Mouse (Mus musculus) hindbrain, postnatal 0 days (tissue): Measurements from ENCODE around the gene Snapc2. TPM values are rescaled to one million over a fixed set of nuclear protein-coding genes. Genes with fewer than 3 reads are reported as not detected.

Experiments used
- ATAC-seq: fragments of 200-750 bp; cut with Nextera tagmentation; 2 replicates; pipeline ENCODE4 v1.8.0; 2017; ENCODE audit warnings: mild to moderate bottlenecking, moderate TSS enrichment, moderate library complexity
- DNase-seq: peaks from one replicate; pipeline ENCODE4 v3.0.0-alpha.2; 2015; ENCODE audit warnings: low spot score
- H3K27ac ChIP-seq: fragments of 300-500 bp; sonication (generic); 2 replicates; pipeline ENCODE4 v1.5.1; 2014; ENCODE audit warnings: mild to moderate bottlenecking
- H3K27me3 ChIP-seq: fragments of 300-500 bp; sonication (generic); 2 replicates; pipeline ENCODE4 v1.6.1; 2014; ENCODE audit warnings: low read length, mixed read lengths; ENCODE audit not compliant: insufficient read depth
- H3K36me3 ChIP-seq: fragments of 300-500 bp; sonication (generic); 2 replicates; pipeline ENCODE4 v1.6.1; 2014; ENCODE audit warnings: low read length, mixed read lengths; ENCODE audit not compliant: insufficient read depth
- H3K4me1 ChIP-seq: fragments of 300-500 bp; sonication (generic); 2 replicates; pipeline ENCODE4 v1.6.1; 2014; ENCODE audit warnings: antibody characterized with exemption, low read length, mixed read lengths; ENCODE audit not compliant: insufficient read depth
- H3K4me2 ChIP-seq: fragments of 300-500 bp; sonication (generic); 2 replicates; pipeline ENCODE4 v1.6.1; 2014; ENCODE audit warnings: low read depth, mild to moderate bottlenecking, low read length, moderate library complexity, mixed read lengths
- H3K4me3 ChIP-seq: fragments of 300-500 bp; sonication (generic); 2 replicates; pipeline ENCODE4 v1.5.1; 2014; ENCODE audit warnings: low read length
- H3K9ac ChIP-seq: fragments of 300-500 bp; sonication (generic); replicated peaks from 2 replicates; pipeline ENCODE4 v1.6.1; 2014; ENCODE audit warnings: mild to moderate bottlenecking, low read length, moderate library complexity, mixed read lengths
- H3K9me3 ChIP-seq: fragments of 300-500 bp; sonication (generic); 2 replicates; pipeline ENCODE4 v1.6.1; 2016; ENCODE audit warnings: low read length, mixed read lengths
- CTCF ChIP-seq: IDR thresholded peaks from 2 replicates; pipeline ENCODE4 v1.5.1; 2016; ENCODE audit warnings: antibody characterized with exemption, control low read depth, low read depth
- WGBS: fragments of 180-500 bp; shearing (Covaris S2); extraction: QIAGEN DNeasy Blood & Tissue Kit; methylation state at CpG from one replicate; pipeline ENCODE4 v1.1.7; 2014; 5-methylcytosine and 5-hydroxymethylcytosine counted together
- polyA plus RNA-seq: library from polyadenylated mRNA; unstranded; fragments of >200 nt; fragmentation: Nextera tagmentation; extraction: Ambion mirVana; gene quantifications from 2 replicates; pipeline ENCODE4 v1.2.1, GENCODE M21; 2015
- total RNA-seq: library from RNA; depleted of rRNA; stranded (reverse); fragments of >200 nt; gene quantifications from 2 replicates; pipeline ENCODE4 v1.2.3, GENCODE M21; 2014

Snapc2 gene
- total and polyA plus RNA-seq, 2 experiments from 2014 or later: 65.3 to 91.3 TPM

- no peak for TF ChIP-seq CTCF
- DNase-seq: no peak
- H3K27ac ChIP-seq: no peak overlapping the region
- H3K27me3 ChIP-seq: no peaks in the 10 kb centered on the region
- no peak overlapping the region for H3K4me3 ChIP-seq
- ATAC-seq: no peak
- no peak overlapping the region for H3K9ac ChIP-seq
- no peaks in the 10 kb centered on the region for H3K36me3 ChIP-seq
- no peak overlapping the region for H3K4me2 ChIP-seq
- H3K9me3 ChIP-seq: no peaks in the 10 kb centered on the region
- H3K4me1 ChIP-seq: 0 out of 2 replicates have a peak, but pooled peaks cover 5% of the 10 kb centered on the region
These were observed 30.8 kb upstream of the Snapc2 start for GRCm38 (mm10) chr8:4222059-4222458.

DNA sequence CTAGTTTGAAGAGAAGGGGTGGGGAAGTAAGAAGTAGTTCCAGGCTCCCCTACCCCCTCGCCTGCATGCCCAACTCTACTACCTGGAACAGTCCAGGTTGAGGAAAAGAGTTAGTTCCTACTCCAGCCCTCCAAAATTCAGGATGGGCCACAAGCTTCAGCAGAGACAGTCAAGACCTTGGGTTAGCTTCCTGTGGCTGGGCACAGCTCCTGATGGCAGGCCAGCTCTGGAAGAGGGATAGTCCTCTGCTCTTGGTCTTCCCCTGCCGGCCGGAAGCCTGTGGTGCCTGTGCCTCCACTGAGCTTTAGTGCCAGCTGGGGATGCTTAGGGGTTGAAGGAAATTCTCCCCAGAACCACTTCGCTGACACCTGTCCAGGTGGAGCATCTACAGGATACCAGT lies 26.6 kb upstream of the Snapc2 start:
- ATAC-seq: peak; percentile 29; the same call in 1 of the 2 replicates
- Histone ChIP-seq H3K9ac (no peak overlapping the region), H3K27me3 (no peaks in the 10 kb centered on the region), H3K36me3 (no peaks in the 10 kb centered on the region), H3K27ac (no peak overlapping the region), H3K9me3 (no peaks in the 10 kb centered on the region), H3K4me3 (no peak overlapping the region), H3K4me2 (peak overlapping the region; percentile 45), H3K4me1 (0 out of 2 replicates have a peak, but pooled peaks cover 5% of the 10 kb centered on the region)
- WGBS: 28% methylated on average over 4 of the region's 4 CpGs
- TF ChIP-seq CTCF: peak; percentile 7; the same call in 1 of the 2 replicates
- DNase-seq: no peak

DNA sequence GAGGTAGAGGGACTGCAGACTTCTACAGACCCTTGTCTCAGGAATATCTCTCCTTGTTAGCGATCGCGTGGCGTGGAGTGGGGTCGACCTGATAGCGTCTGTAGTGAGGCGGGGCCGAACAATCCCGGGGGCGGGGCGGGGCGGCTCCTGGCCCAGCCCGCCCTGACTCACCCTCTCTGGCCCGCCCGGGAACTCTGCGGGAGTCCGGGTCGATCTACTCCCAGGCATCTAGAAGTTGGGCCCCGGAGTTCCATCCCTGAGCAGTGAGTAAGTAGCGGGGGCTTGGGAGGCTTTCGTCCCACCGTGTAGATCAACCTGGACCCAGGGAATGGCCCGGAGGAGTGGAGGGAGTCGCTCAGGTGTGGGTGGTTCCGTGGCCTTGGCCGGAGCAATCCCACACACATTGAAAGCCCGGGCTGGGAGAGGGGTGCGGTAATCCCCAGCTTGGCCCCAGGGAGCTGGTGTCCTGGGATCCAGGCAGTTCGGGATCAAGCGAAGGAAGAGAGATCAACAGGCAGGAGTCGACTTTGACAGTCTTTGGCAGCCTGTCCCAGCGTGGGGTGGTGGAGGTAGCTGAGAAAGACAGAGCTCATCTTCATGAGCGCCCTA lies 26.0 kb upstream of the Snapc2 start, which contains the start of gene Lrrc8e:
Gene Lrrc8e (plus strand): TSS at position 89 of the 609 bp plus-strand sequence.
- 5% methylated on average over 32 of the region's 33 CpGs for WGBS
- Histone ChIP-seq H3K4me3 (peak within 1 kb of the TSS; percentile 11; the same call in 1 of the 2 replicates), H3K4me1 (0 out of 2 replicates have a peak, but pooled peaks cover 5% of the 10 kb centered on the region)

GRCm38 (mm10) chr8:4227919-4228318 lies 25.0 kb upstream of the Snapc2 start:
- Histone ChIP-seq H3K4me3 (no peak overlapping the region), H3K9me3 (no peaks in the 10 kb centered on the region), H3K36me3 (no peaks in the 10 kb centered on the region), H3K27ac (no peak overlapping the region), H3K27me3 (no peaks in the 10 kb centered on the region), H3K4me1 (0 out of 2 replicates have a peak, but pooled peaks cover 5% of the 10 kb centered on the region), H3K4me2 (no peak overlapping the region), H3K9ac (no peak overlapping the region)
- 95% methylated on average over 4 of the region's 4 CpGs for WGBS
- no peak for DNase-seq
- no peak for ATAC-seq
- no peak for TF ChIP-seq CTCF

More for the DNA sequence above, 26.0 kb upstream of the Snapc2 start, which contains the start of gene Lrrc8e:
- Histone ChIP-seq H3K27me3 (no peaks in the 10 kb centered on the region), H3K27ac (no peak within 1 kb of the TSS), H3K9me3 (no peaks in the 10 kb centered on the region), H3K4me2 (peak within 1 kb of the TSS; percentile 45), H3K36me3 (no peaks in the 10 kb centered on the region), H3K9ac (no peak within 1 kb of the TSS)
- no peak for TF ChIP-seq CTCF
- DNase-seq (no peak), ATAC-seq (peak; percentile 51; the same call in 1 of the 2 replicates)

DNA sequence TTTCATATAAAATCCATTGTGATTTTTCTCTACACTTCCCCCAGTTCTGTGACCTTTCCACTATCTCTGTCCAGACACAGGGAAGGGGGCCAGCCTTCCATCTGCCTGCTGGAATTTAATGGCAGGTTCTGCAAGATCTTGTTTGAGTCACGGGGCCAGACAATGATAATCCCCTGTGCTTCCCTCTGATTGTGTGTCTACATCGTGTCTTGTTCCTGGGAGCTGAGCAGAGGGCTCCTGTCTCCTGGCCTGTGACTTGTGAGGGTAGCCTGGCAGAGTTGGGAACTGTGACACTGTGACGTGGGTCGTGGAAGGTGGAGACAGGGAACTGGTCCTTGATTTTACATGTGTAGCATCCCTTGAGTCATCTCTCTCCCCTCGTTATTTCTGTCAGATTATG lies 23.1 kb upstream of the Snapc2 start:
- no peak overlapping the region for H3K4me3 ChIP-seq
- 76% methylated on average over 5 of the region's 5 CpGs for WGBS
- no peaks in the 10 kb centered on the region for H3K27me3 ChIP-seq
- no peak overlapping the region for H3K4me2 ChIP-seq
- 0 out of 2 replicates have a peak, but pooled peaks cover 5% of the 10 kb centered on the region for H3K4me1 ChIP-seq
- TF ChIP-seq CTCF: no peak
- no peak overlapping the region for H3K9ac ChIP-seq
- H3K36me3 ChIP-seq: no peaks in the 10 kb centered on the region
- no peak for DNase-seq
- no peak for ATAC-seq
- no peaks in the 10 kb centered on the region for H3K9me3 ChIP-seq
- H3K27ac ChIP-seq: no peak overlapping the region

DNA sequence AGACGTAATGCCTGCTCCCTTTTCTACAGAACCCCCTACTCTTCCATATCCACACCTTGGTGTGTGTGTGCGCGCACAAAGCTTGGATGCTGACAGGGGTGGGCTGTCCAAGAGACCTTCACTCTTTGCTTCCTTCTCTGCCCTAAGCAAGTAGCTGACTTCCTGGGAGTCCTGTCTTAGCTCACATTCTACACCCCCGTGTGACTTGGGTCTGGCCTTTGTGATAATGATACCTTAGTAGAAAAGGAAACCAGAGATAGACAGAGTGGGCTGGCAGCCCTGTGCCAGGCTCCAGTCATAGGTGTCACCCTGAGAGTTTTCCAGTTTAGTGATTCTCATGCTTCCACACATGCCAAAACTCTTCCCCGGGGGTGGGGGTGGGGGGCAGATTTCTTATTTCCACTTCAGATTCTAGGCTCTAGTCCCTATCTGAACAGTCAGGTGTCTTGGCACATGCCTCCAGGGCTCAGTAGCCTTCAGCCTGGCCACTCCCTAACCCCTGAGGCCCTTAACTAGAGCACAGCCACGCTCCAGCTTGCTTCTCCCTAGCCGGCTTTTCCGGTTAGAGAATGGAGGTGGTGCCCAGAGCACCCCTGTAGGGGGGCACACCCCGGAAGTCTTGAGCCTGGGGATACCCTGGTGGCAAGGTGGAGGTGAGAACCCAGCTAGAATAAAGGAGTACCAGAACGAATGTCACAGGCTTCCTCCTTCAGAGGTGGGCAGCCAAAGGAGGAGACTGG lies 22.1 kb upstream of the Snapc2 start:
- Histone ChIP-seq H3K36me3 (no peaks in the 10 kb centered on the region), H3K9me3 (no peaks in the 10 kb centered on the region), H3K27ac (no peak overlapping the region), H3K4me1 (0 out of 2 replicates have a peak, but pooled peaks cover 5% of the 10 kb centered on the region), H3K4me2 (no peak overlapping the region), H3K9ac (no peak overlapping the region), H3K4me3 (no peak overlapping the region), H3K27me3 (no peaks in the 10 kb centered on the region)
- ATAC-seq (no peak), DNase-seq (no peak)
- WGBS: 66% methylated on average over 10 of the region's 10 CpGs
- TF ChIP-seq CTCF: no peak
